Mouse (Mus musculus): ENCODE measurements around the gene Hcrtr1. TPM values are rescaled to one million over a fixed set of nuclear protein-coding genes. Genes with fewer than 3 reads are reported as not detected.

The Hcrtr1 gene
- polyA plus RNA-seq, 1 experiment from 2014 or later = 0.43 TPM

DNA sequence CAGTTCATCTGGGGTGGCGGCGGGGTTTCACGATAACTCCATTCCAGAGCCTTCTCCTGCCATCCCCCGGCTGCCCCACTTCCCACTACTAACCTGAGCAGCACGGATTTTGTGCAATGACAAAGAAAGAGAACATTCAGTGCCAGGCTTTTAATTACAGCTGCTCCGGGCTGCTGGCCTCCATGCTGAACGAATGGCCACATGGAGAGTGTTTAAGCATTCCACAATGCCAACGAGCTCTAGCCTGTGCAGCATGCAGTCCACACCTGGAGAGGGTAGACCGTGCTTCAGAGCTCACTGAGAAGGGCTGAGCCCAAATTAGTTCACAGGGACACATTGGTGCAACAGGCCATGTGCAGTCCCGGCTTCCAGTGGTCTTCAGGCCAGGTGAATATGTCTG is 9.1 kb downstream of the Hcrtr1 start:
- peaks cover 44% of the 10 kb centered on the region for H3K4me1 ChIP-seq
- no peak overlapping the region for H3K4me3 ChIP-seq
- H3K27ac ChIP-seq = no peak overlapping the region
- DNase-seq (ENCODE audit: low spot score) = no peak
- WGBS = 87% methylated on average over 10 of the region's 10 CpGs
- peaks cover 31% of the 10 kb centered on the region for H3K36me3 ChIP-seq
- H3K27me3 ChIP-seq (ENCODE audit: insufficient read depth, poor library complexity, severe bottlenecking) = peaks cover 28% of the 10 kb centered on the region
- no peaks in the 10 kb centered on the region for H3K9me3 ChIP-seq

DNA sequence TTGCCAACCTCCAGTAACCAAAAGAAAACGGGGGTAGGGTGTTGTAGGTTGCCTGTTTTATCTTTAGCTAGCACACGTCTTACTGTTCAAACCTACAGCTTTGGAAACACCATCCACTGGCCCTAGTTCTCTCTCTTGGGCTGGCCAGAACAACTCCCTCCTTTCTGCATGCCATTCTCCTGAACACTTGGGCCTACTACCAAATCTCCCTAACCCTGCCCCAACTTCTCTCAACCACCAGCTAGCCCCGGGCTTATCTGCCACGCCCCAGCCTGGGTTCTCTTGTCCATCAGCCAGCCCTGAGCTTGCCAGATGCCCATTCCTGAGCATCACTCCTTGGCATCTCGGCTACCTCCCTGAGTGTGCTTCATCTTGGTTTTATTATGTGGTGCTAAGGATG is 10.3 kb downstream of the Hcrtr1 start:
- no peak overlapping the region for H3K4me3 ChIP-seq
- no peak for DNase-seq (ENCODE audit: low spot score)
- peaks cover 40% of the 10 kb centered on the region for H3K4me1 ChIP-seq
- peaks cover 43% of the 10 kb centered on the region for H3K36me3 ChIP-seq
- no peak overlapping the region for H3K27ac ChIP-seq
- 66% methylated on average over 5 of the region's 5 CpGs for WGBS
- H3K27me3 ChIP-seq (ENCODE audit: insufficient read depth, poor library complexity, severe bottlenecking) = peaks cover 25% of the 10 kb centered on the region
- no peaks in the 10 kb centered on the region for H3K9me3 ChIP-seq

DNA sequence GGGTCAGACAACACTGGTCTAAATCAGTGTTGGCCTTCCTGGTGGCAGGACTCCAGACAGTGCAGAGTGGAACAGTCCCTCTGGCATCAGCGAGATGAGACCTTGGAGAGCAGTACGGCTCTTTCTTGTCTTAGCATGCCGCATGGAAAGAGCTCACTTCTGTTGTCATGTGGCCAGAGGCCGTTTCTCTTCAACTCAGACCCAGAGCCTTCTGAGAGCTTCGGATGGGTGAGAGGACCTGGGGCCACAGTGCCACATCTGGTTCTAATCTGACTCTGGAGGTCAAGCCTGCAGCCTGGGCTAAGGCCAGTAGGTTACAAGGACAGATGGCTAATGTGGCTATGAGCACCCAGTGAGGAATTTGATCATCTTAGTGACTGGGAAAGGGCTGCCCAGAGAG is 13.2 kb downstream of the Hcrtr1 start:
- WGBS = 78% methylated on average over 5 of the region's 5 CpGs
- H3K27me3 ChIP-seq (ENCODE audit: insufficient read depth, poor library complexity, severe bottlenecking) = peaks cover under 1% of the 10 kb centered on the region; the same call in 1 of the 2 replicates
- peaks cover 43% of the 10 kb centered on the region for H3K4me1 ChIP-seq
- H3K4me3 ChIP-seq = no peak overlapping the region
- peaks cover 71% of the 10 kb centered on the region for H3K36me3 ChIP-seq
- no peak overlapping the region for H3K27ac ChIP-seq
- no peak for DNase-seq (ENCODE audit: low spot score)
- H3K9me3 ChIP-seq = no peaks in the 10 kb centered on the region

DNA sequence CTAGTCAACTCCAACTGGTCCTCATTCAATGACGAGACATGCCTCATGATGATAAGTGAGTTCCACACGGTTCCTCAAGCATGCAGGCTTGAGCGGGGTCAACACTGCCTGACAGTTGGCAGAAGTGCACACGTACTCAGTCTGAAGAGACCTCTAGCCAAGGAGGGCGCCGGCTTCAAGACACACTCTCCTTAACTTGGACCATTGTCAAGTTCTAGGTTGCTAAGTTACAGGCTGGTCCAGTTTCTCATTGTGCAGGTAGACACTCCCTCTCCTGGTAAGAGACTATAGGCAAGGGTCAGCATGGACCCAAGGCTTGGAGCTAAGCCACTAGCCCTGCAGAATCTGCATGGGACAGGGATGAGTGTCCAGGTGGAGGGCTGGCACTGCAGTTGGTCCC is 14.0 kb downstream of the Hcrtr1 start:
- no peak for DNase-seq (ENCODE audit: low spot score)
- no peak overlapping the region for H3K4me3 ChIP-seq
- 90% methylated on average over 6 of the region's 6 CpGs for WGBS
- H3K9me3 ChIP-seq = no peaks in the 10 kb centered on the region
- peaks cover 71% of the 10 kb centered on the region for H3K36me3 ChIP-seq
- H3K4me1 ChIP-seq = peaks cover 42% of the 10 kb centered on the region
- H3K27me3 ChIP-seq (ENCODE audit: insufficient read depth, poor library complexity, severe bottlenecking) = no peaks in the 10 kb centered on the region; the same call in 1 of the 2 replicates
- no peak overlapping the region for H3K27ac ChIP-seq

DNA sequence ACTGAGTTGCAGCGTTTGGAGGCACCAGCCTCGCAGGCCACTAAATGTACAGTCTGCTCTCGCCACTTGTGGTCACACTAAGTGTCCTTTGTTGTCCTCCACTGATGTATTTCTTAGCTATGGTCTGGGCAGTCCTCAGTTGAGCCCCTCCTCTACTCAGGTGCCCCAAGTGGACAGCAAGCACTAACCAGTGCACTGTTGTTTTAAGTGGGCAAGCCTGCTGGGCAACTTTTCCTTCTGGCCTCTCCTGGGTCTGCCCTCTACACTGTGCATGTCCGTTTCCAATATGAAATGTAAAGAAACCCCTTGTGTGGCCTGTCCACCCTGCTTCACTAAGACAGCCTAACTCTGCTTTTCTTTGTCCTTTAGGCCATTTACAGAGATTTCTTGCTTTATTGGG is 15.0 kb downstream of the Hcrtr1 start:
- H3K4me1 ChIP-seq = peaks cover 32% of the 10 kb centered on the region
- WGBS = 92% methylated on average over 4 of the region's 4 CpGs
- H3K36me3 ChIP-seq = peaks cover 71% of the 10 kb centered on the region
- H3K27ac ChIP-seq = no peak overlapping the region
- no peaks in the 10 kb centered on the region for H3K9me3 ChIP-seq
- H3K27me3 ChIP-seq (ENCODE audit: insufficient read depth, poor library complexity, severe bottlenecking) = no peaks in the 10 kb centered on the region
- no peak overlapping the region for H3K4me3 ChIP-seq
- DNase-seq (ENCODE audit: low spot score) = no peak

DNA sequence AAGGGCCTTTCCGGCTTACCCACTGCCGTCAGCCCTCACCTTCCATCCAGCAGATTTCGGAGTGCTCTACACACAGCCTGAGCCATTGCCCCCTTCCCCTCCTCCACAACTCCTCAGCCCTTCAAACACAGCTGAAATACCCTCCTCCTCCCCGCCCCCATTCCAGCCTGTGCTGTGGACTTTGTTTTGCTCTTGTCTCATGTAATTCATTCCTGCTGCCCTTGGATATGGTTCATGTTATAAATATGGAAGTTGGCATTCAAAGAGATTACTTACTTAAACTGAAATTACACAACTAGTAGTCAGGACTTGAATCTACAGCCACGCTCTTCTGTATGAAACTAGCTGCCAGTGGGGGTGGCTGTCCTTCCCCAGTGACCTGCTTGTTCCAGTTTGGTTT is 16.1 kb downstream of the Hcrtr1 start:
- Histone ChIP-seq H3K4me3 (no peak overlapping the region), H3K36me3 (peaks cover 69% of the 10 kb centered on the region), H3K4me1 (peaks cover 21% of the 10 kb centered on the region), H3K27ac (no peak overlapping the region), H3K27me3 (ENCODE audit: insufficient read depth, poor library complexity, severe bottlenecking) (no peaks in the 10 kb centered on the region), H3K9me3 (no peaks in the 10 kb centered on the region)
- DNase-seq (ENCODE audit: low spot score) = no peak
- WGBS = 87% methylated on average over 5 of the region's 5 CpGs

DNA sequence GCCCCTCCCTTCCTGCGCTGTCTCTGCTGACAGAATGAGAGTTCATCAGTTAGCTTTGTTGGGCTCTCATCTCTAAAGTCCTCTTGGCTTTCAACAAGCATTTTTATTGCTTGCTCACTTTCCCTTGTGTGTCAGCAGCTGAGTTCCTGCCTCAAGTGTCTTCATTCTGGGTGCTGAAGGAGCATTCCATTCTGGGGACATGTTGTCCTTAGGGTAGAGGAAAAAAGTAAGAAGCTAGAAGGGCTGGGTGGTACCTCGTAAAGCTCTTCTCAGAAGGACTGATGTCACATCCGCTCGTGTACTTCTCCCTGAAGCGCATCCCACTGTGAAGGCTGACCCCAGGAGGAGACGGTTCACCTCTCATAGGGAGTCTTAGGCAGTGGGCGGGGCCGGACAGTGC is 17.6 kb downstream of the Hcrtr1 start:
- Histone ChIP-seq H3K9me3 (no peaks in the 10 kb centered on the region), H3K4me1 (peaks cover 21% of the 10 kb centered on the region), H3K4me3 (no peak overlapping the region), H3K36me3 (peaks cover 59% of the 10 kb centered on the region), H3K27ac (no peak overlapping the region), H3K27me3 (ENCODE audit: insufficient read depth, poor library complexity, severe bottlenecking) (no peaks in the 10 kb centered on the region)
- 67% methylated on average over 8 of the region's 8 CpGs for WGBS
- DNase-seq (ENCODE audit: low spot score) = no peak

DNA sequence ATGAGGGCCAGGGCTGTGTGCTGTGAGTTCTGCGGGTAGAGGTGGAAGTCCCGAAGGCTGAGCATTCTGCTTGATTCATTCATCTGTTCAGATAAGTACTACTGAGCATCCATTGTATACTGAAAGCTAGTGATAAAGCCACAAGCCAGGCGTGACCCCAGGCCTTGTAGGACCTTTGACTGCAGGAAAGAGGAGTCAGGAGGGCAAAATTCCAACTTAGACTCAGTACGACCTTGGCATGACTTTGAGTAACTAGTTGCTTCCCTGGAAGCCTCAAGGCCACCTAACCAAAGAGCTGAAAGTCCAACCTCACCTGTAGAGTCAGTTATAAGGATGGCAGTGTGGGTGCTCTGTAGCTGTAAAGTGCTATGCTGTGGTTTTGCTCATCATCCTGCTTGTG is 18.4 kb downstream of the Hcrtr1 start:
- peaks cover 51% of the 10 kb centered on the region for H3K36me3 ChIP-seq
- H3K4me1 ChIP-seq = peaks cover 21% of the 10 kb centered on the region
- DNase-seq (ENCODE audit: low spot score) = no peak
- H3K4me3 ChIP-seq = no peak overlapping the region
- no peak overlapping the region for H3K27ac ChIP-seq
- H3K27me3 ChIP-seq (ENCODE audit: insufficient read depth, poor library complexity, severe bottlenecking) = no peaks in the 10 kb centered on the region
- 52% methylated on average over 4 of the region's 4 CpGs for WGBS
- no peaks in the 10 kb centered on the region for H3K9me3 ChIP-seq

DNA sequence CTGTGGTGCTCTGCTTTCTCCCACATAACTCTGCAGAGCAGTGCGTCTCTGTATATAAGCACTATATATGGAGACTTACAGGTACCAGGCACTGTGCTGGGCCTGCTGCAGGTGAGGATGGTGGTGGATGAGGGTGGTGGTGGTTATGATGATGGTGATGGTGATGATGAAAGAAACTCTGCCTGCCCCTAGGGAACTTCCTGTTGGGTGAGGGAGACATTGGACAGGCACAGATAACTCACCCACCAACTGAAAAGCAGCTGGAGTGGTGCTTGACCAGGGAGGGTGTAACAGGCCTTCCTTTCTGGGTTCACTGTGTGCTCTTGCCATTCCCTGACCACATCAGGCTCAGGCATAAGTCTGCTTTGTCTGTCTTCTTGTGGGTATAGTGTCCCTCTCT is 26.4 kb downstream of the Hcrtr1 start:
- no peaks in the 10 kb centered on the region for H3K9me3 ChIP-seq
- H3K4me1 ChIP-seq = peaks cover 13% of the 10 kb centered on the region
- peaks cover 15% of the 10 kb centered on the region for H3K36me3 ChIP-seq
- no peak overlapping the region for H3K4me3 ChIP-seq
- H3K27ac ChIP-seq = no peak overlapping the region
- no peaks in the 10 kb centered on the region for H3K27me3 ChIP-seq (ENCODE audit: insufficient read depth, poor library complexity, severe bottlenecking)
- DNase-seq (ENCODE audit: low spot score) = no peak
- 95% methylated on average over 1 of the region's 1 CpGs for WGBS

DNA sequence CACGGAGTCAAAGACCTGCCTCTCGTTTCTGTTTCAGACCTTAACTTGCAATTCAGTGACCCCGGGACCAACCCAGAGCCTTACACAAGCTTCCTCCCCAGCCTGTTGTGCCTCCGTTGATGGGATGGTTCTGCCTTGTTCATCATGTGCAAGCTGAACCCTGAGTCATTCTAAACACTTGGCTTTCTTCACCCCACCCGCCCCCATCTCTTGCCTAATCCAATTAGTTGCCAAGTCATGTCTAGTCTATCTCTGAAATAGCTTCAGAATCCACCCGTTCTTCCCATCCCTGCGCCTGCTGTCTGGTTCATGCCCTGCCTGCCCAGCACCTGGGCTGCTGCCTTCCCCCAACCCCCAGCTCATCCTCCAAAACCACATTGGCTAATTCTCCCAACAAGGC is 26.9 kb downstream of the Hcrtr1 start:
- Histone ChIP-seq H3K4me1 (peaks cover 13% of the 10 kb centered on the region), H3K27ac (no peak overlapping the region), H3K9me3 (no peaks in the 10 kb centered on the region), H3K27me3 (ENCODE audit: insufficient read depth, poor library complexity, severe bottlenecking) (no peaks in the 10 kb centered on the region), H3K36me3 (peaks cover 13% of the 10 kb centered on the region; the same call in 1 of the 2 replicates), H3K4me3 (no peak overlapping the region)
- WGBS = 87% methylated on average over 7 of the region's 7 CpGs
- no peak for DNase-seq (ENCODE audit: low spot score)

DNA sequence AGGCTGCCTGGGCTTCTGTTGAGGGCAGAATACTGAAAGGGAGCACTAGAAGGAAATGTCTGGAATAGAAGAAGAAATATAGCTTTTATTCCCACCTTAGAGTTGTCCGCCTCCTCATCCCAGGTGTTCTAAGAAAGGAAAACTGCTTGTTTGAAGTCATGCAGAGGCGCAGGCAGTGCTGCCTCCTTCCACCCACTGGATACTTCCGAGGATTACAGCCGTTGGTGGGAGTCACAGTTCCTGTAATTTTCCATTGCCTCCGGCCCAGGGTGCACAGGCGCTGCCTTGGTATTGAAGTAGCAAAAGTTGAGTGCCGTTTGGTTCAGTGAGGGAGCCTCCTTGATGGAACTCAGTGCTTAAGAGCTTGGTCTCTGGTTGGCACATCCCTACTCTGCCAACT is 29.1 kb downstream of the Hcrtr1 start:
- H3K27me3 ChIP-seq (ENCODE audit: insufficient read depth, poor library complexity, severe bottlenecking) = no peaks in the 10 kb centered on the region
- no peaks in the 10 kb centered on the region for H3K9me3 ChIP-seq
- no peak for DNase-seq (ENCODE audit: low spot score)
- no peak overlapping the region for H3K27ac ChIP-seq
- 87% methylated on average over 7 of the region's 7 CpGs for WGBS
- peaks cover 9% of the 10 kb centered on the region; the same call in 1 of the 2 replicates for H3K36me3 ChIP-seq
- H3K4me3 ChIP-seq = no peak overlapping the region
- H3K4me1 ChIP-seq = peaks cover 18% of the 10 kb centered on the region

DNA sequence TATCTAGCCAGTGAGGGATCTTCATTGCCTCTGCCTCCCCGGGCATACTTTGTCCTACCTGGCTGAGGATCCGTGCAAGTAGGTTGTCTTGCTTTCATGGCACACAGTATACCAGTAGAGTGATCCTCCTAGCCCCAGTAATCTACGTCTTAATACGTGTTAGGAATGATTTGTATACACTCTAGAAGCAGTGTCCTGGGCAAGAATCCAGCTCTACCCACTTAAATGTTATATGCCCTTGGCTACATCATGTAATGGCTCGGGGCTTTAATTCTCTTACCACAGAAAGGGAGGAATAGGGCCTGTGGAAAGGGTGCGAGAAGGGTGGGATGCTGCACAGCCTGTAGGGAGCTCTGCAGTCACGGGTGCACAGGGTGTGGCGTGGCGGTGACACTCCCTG is 29.5 kb downstream of the Hcrtr1 start:
- H3K27me3 ChIP-seq (ENCODE audit: insufficient read depth, poor library complexity, severe bottlenecking) = no peaks in the 10 kb centered on the region
- 91% methylated on average over 9 of the region's 9 CpGs for WGBS
- no peak overlapping the region for H3K27ac ChIP-seq
- H3K9me3 ChIP-seq = no peaks in the 10 kb centered on the region
- no peak overlapping the region for H3K4me3 ChIP-seq
- peaks cover 7% of the 10 kb centered on the region; the same call in 1 of the 2 replicates for H3K36me3 ChIP-seq
- DNase-seq (ENCODE audit: low spot score) = no peak
- H3K4me1 ChIP-seq = peaks cover 18% of the 10 kb centered on the region

DNA sequence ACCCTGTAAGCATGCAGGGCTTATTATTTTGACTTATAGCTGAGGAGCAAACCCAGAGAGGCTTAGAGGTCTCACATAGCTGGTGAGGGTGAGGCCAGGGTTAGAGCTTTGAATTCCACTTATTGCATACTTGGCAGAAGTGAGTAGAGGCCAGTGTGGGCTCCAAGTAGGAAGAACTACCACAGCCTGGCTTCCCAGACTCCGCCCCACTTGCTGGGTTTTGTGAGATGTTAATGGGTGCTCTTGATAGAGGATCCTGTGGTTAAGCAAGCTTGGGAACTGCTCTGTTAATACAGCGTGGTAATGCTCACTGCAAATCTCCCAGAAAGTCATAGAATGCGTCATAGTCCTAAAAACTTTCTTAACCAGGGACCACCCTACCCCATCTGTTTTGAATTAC is 30.2 kb downstream of the Hcrtr1 start:
- peaks cover 18% of the 10 kb centered on the region for H3K4me1 ChIP-seq
- H3K36me3 ChIP-seq = peaks cover 7% of the 10 kb centered on the region; the same call in 1 of the 2 replicates
- no peak overlapping the region for H3K27ac ChIP-seq
- H3K4me3 ChIP-seq = 0 out of 2 replicates have a peak overlapping the region, but pooled peaks have one; percentile 8
- DNase-seq (ENCODE audit: low spot score) = no peak
- H3K27me3 ChIP-seq (ENCODE audit: insufficient read depth, poor library complexity, severe bottlenecking) = no peaks in the 10 kb centered on the region
- WGBS = 80% methylated on average over 3 of the region's 3 CpGs
- no peaks in the 10 kb centered on the region for H3K9me3 ChIP-seq

DNA sequence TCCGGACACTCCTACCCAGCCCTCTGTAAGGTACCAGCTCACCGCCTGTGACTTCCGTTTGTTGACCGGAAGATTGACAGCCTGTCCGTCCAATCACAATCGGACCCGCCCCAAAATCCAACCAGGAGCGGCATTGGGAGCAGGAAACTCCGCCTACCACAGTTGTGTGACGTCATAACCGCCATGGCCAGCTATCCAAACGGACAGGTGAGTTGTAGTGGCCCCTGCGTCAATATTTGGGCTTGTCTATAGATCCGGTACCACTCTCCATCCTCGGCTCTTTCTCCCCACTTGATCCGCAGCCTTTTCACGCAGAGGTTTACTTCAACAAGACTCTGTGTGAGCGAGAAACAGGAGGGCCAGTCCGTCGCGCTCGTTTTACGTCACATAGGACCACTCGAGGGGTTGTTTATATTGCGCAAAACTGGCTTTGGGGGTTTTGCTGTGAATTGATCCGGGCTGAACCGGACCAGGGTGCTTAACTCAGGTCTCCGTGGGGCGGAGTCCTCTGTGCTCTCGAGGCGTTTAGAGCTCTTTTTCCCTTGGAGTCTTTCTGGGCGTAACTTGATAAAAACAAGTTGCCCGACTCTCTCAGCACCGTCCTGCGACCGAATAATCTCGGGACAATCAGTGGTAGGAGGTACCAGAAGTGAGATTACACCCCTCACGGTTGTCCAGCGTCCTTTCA is 31.6 kb downstream of the Hcrtr1 start:
- Histone ChIP-seq H3K4me3 (peak overlapping the region; percentile 89), H3K27ac (peak overlapping the region; percentile 93), H3K36me3 (no peaks in the 10 kb centered on the region), H3K27me3 (ENCODE audit: insufficient read depth, poor library complexity, severe bottlenecking) (no peaks in the 10 kb centered on the region), H3K9me3 (no peaks in the 10 kb centered on the region; the same call in 1 of the 2 replicates), H3K4me1 (peaks cover 19% of the 10 kb centered on the region)
- 2% methylated on average over 39 of the region's 39 CpGs for WGBS
- peak; percentile 100 for DNase-seq (ENCODE audit: low spot score)

Data from heart, embryonic 10.5 days (tissue).